Mouse (Mus musculus): ENCODE results near the gene Tppp3. TPM values are rescaled to one million over a fixed set of nuclear protein-coding genes. Genes with fewer than 3 reads are reported as not detected.

Gene Tppp3
- polyA plus RNA-seq, 1 experiment = 14.4 TPM

DNA sequence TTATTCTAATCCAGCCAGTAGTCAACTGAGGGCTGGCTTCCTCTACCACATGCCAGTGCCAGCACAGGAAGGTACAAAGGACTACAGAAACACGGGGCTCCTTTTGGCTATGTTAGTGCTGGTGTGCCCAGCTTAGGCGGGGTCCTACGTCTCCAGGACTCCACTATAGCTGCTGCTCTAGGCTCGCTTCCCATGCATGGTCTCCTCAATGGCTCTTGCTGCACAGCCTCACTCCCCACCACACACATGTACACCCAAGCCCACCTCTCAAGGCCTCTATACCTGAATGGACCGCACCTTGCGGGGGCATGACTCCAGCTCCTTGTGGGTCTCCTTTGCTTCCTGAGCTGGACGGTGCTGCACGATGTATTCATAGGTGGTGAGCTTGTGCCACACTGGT, 4.4 kb upstream of the Tppp3 start:
- Histone ChIP-seq H3K9ac (ENCODE audit: low read depth, poor library complexity, severe bottlenecking) (no peak overlapping the region), H3K4me3 (ENCODE audit: low read depth, low read length) (no peak overlapping the region), H3K4me1 (ENCODE audit: control insufficient read depth, insufficient read depth, low read length) (peaks cover 3% of the 10 kb centered on the region), H3K9me3 (replicated peaks; ENCODE audit: control insufficient read depth, insufficient read depth, low read length, poor library complexity, severe bottlenecking) (no peaks in the 10 kb centered on the region), H3K27ac (ENCODE audit: insufficient read depth, low read length) (no peak overlapping the region), H3K27me3 (ENCODE audit: control insufficient read depth, insufficient read depth, low read length, poor library complexity, severe bottlenecking) (no peaks in the 10 kb centered on the region), H3K36me3 (ENCODE audit: control insufficient read depth, insufficient read depth, low read length, poor library complexity, severe bottlenecking) (no peaks in the 10 kb centered on the region)
- TF ChIP-seq EP300 (IDR thresholded peaks at IDR 0.05; ENCODE audit: insufficient read depth, low read depth, low read length) (no peak), POLR2A (IDR thresholded peaks at IDR 0.05; ENCODE audit: insufficient read depth, low read length) (no peak), CTCF (IDR thresholded peaks at IDR 0.05; ENCODE audit: low read depth, low read length) (no peak)

- no peaks in the 10 kb centered on the region for H3K36me3 ChIP-seq (ENCODE audit: control insufficient read depth, insufficient read depth, low read length, poor library complexity, severe bottlenecking)
- TF ChIP-seq CTCF (IDR thresholded peaks at IDR 0.05; ENCODE audit: low read depth, low read length) (no peak), POLR2A (IDR thresholded peaks at IDR 0.05; ENCODE audit: insufficient read depth, low read length) (no peak), EP300 (IDR thresholded peaks at IDR 0.05; ENCODE audit: insufficient read depth, low read depth, low read length) (no peak)
- H3K27ac ChIP-seq (ENCODE audit: insufficient read depth, low read length) = no peak overlapping the region
- no peaks in the 10 kb centered on the region for H3K9me3 ChIP-seq (replicated peaks; ENCODE audit: control insufficient read depth, insufficient read depth, low read length, poor library complexity, severe bottlenecking)
- no peak overlapping the region for H3K9ac ChIP-seq (ENCODE audit: low read depth, poor library complexity, severe bottlenecking)
- no peaks in the 10 kb centered on the region for H3K27me3 ChIP-seq (ENCODE audit: control insufficient read depth, insufficient read depth, low read length, poor library complexity, severe bottlenecking)
- H3K4me3 ChIP-seq (ENCODE audit: low read depth, low read length) = no peak overlapping the region
- H3K4me1 ChIP-seq (ENCODE audit: control insufficient read depth, insufficient read depth, low read length) = peaks cover 5% of the 10 kb centered on the region
These were observed 3.9 kb upstream of the Tppp3 start for GRCm38 (mm10) chr8:105475254-105475653.

GRCm38 (mm10) chr8:105474680-105475079, 3.4 kb upstream of the Tppp3 start:
- Histone ChIP-seq H3K4me1 (ENCODE audit: control insufficient read depth, insufficient read depth, low read length) (peaks cover 7% of the 10 kb centered on the region), H3K36me3 (ENCODE audit: control insufficient read depth, insufficient read depth, low read length, poor library complexity, severe bottlenecking) (no peaks in the 10 kb centered on the region), H3K27ac (ENCODE audit: insufficient read depth, low read length) (no peak overlapping the region), H3K27me3 (ENCODE audit: control insufficient read depth, insufficient read depth, low read length, poor library complexity, severe bottlenecking) (no peaks in the 10 kb centered on the region), H3K4me3 (ENCODE audit: low read depth, low read length) (no peak overlapping the region), H3K9me3 (replicated peaks; ENCODE audit: control insufficient read depth, insufficient read depth, low read length, poor library complexity, severe bottlenecking) (no peaks in the 10 kb centered on the region), H3K9ac (ENCODE audit: low read depth, poor library complexity, severe bottlenecking) (no peak overlapping the region)
- TF ChIP-seq EP300 (IDR thresholded peaks at IDR 0.05; ENCODE audit: insufficient read depth, low read depth, low read length) = no peak
- TF ChIP-seq CTCF (IDR thresholded peaks at IDR 0.05; ENCODE audit: low read depth, low read length) = no peak
- TF ChIP-seq POLR2A (IDR thresholded peaks at IDR 0.05; ENCODE audit: insufficient read depth, low read length) = no peak

DNA sequence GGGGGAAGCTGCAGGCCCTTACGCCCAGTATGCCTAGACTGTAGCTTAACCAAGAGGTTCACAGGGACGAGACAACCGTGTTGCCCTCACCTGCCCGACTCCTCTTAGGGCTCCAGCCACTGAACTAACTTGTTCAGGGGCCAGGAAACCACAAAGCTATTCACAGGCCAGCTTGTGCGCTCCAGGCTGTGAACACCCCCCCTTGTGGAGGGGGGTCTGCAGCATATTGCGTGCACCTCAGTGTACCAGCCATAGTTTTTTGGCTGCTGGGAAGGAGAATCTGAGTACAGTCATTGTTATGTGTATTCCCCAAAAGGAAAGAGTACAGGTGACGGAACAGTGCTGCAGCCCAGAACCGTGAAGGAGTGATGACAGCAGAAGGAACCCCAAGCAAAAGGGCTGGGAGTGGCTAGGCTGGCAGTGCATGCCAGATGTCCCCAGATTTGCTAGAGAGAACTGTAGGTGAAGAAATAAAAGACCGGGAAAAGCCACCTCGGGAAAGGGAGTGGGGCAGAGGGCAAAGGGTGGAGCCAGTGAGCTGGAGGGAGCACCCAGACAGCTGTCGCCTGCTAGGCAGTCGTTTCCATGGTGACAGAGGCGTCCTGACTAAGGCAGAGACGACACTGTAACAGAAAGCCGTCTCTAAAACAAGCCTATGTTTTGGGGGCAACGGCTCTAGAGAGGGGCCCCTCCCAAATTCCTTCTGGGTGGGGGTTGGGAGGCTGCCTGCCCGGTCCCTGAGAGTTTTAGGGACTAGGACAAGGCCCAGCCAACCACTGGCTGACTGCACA, 2.7 kb upstream of the Tppp3 start:
- Histone ChIP-seq H3K4me3 (ENCODE audit: low read depth, low read length) (no peak overlapping the region), H3K9me3 (replicated peaks; ENCODE audit: control insufficient read depth, insufficient read depth, low read length, poor library complexity, severe bottlenecking) (no peaks in the 10 kb centered on the region), H3K27ac (ENCODE audit: insufficient read depth, low read length) (no peak overlapping the region), H3K9ac (ENCODE audit: low read depth, poor library complexity, severe bottlenecking) (no peak overlapping the region), H3K27me3 (ENCODE audit: control insufficient read depth, insufficient read depth, low read length, poor library complexity, severe bottlenecking) (no peaks in the 10 kb centered on the region), H3K36me3 (ENCODE audit: control insufficient read depth, insufficient read depth, low read length, poor library complexity, severe bottlenecking) (no peaks in the 10 kb centered on the region), H3K4me1 (ENCODE audit: control insufficient read depth, insufficient read depth, low read length) (peaks cover 8% of the 10 kb centered on the region)
- TF ChIP-seq POLR2A (IDR thresholded peaks at IDR 0.05; ENCODE audit: insufficient read depth, low read length) = no peak
- no peak for TF ChIP-seq CTCF (IDR thresholded peaks at IDR 0.05; ENCODE audit: low read depth, low read length)
- no peak for TF ChIP-seq EP300 (IDR thresholded peaks at IDR 0.05; ENCODE audit: insufficient read depth, low read depth, low read length)

DNA sequence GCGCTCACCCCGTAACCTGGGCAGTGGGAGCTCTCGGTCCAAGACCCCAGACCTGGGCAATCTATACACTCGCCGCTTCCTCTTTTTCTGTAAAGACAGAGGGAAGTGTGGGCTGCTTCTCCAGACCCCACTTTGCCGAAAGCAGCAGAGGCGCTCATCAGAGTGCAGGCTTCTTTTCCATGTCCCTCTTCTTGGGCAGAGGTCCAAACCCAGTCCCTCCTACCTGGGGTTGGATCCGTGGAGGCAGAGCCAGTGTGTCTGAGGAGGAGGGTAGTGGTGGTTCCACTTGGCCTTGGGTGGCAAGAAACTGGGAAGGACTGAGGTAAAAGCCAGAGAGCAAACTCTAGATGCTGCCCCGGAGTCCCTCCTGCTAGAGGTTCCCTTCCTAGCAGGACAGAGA, 1.7 kb upstream of the Tppp3 start:
- no peaks in the 10 kb centered on the region for H3K36me3 ChIP-seq (ENCODE audit: control insufficient read depth, insufficient read depth, low read length, poor library complexity, severe bottlenecking)
- TF ChIP-seq POLR2A (IDR thresholded peaks at IDR 0.05; ENCODE audit: insufficient read depth, low read length) (no peak), CTCF (IDR thresholded peaks at IDR 0.05; ENCODE audit: low read depth, low read length) (no peak), EP300 (IDR thresholded peaks at IDR 0.05; ENCODE audit: insufficient read depth, low read depth, low read length) (no peak)
- H3K9me3 ChIP-seq (replicated peaks; ENCODE audit: control insufficient read depth, insufficient read depth, low read length, poor library complexity, severe bottlenecking) = no peaks in the 10 kb centered on the region
- H3K27ac ChIP-seq (ENCODE audit: insufficient read depth, low read length) = no peak overlapping the region
- no peaks in the 10 kb centered on the region for H3K27me3 ChIP-seq (ENCODE audit: control insufficient read depth, insufficient read depth, low read length, poor library complexity, severe bottlenecking)
- H3K4me3 ChIP-seq (ENCODE audit: low read depth, low read length) = no peak overlapping the region
- H3K9ac ChIP-seq (ENCODE audit: low read depth, poor library complexity, severe bottlenecking) = peak overlapping the region; percentile 8
- H3K4me1 ChIP-seq (ENCODE audit: control insufficient read depth, insufficient read depth, low read length) = peaks cover 5% of the 10 kb centered on the region

- peaks cover 5% of the 10 kb centered on the region for H3K4me1 ChIP-seq (ENCODE audit: control insufficient read depth, insufficient read depth, low read length)
- H3K9me3 ChIP-seq (replicated peaks; ENCODE audit: control insufficient read depth, insufficient read depth, low read length, poor library complexity, severe bottlenecking) = no peaks in the 10 kb centered on the region
- no peak for TF ChIP-seq EP300 (IDR thresholded peaks at IDR 0.05; ENCODE audit: insufficient read depth, low read depth, low read length)
- TF ChIP-seq POLR2A (IDR thresholded peaks at IDR 0.05; ENCODE audit: insufficient read depth, low read length) = no peak
- no peak for TF ChIP-seq CTCF (IDR thresholded peaks at IDR 0.05; ENCODE audit: low read depth, low read length)
- H3K9ac ChIP-seq (ENCODE audit: low read depth, poor library complexity, severe bottlenecking) = peak overlapping the region; percentile 8
- no peaks in the 10 kb centered on the region for H3K36me3 ChIP-seq (ENCODE audit: control insufficient read depth, insufficient read depth, low read length, poor library complexity, severe bottlenecking)
- H3K4me3 ChIP-seq (ENCODE audit: low read depth, low read length) = peak overlapping the region; percentile 5; the same call in 1 of the 2 replicates
- H3K27ac ChIP-seq (ENCODE audit: insufficient read depth, low read length) = no peak overlapping the region
- no peaks in the 10 kb centered on the region for H3K27me3 ChIP-seq (ENCODE audit: control insufficient read depth, insufficient read depth, low read length, poor library complexity, severe bottlenecking)
These were observed 1.1 kb upstream of the Tppp3 start for GRCm38 (mm10) chr8:105472414-105472932.
